Mouse (Mus musculus): Measurements from ENCODE around the gene Fgd3. TPM values are rescaled to one million over a fixed set of nuclear protein-coding genes. Genes with fewer than 3 reads are reported as not detected.

Gene Fgd3
- polyA plus RNA-seq, 2 experiments from 2014 or later: 17.9 to 23.2 TPM

DNA sequence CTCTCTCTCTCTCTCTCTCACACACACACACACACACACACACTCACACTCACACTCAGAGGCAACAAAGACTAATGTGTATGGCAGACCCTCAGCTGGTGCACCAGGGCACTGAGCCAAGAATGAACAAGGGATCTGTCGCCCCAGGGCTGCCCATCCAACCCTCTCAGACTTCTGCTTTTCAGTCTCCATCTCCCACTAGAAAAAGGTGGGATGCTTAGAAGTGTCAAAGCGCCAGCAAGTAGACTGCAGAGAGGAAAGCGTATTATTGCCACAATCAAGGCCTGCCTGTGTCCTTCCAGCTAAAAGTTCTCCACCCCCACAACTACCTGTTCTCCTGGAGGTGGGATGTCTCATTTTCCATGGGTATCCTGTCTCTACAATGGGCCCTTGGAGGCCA lies 105.7 kb downstream of the Fgd3 start:
- ATAC-seq: no peak

DNA sequence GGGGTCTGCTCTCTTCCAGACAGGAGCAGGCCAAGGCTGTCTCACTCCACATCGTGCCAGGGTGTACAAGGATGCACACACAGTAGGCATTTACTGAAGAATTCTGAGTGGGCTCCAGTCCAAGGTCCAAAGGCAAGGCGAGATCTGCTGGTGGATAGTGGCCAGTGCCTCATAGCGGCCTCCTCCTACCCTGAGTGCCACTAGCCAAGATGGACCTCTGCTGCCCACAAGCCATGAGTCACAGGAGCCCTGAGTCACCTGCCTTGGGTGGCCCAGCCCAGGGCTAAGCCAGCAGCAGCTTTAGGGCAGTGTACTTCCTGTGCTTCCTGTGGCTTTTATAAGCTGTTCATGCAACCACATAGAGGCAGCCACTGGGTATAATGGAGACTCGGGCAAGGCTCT lies 106.6 kb downstream of the Fgd3 start:
- ATAC-seq: peak; percentile 51

DNA sequence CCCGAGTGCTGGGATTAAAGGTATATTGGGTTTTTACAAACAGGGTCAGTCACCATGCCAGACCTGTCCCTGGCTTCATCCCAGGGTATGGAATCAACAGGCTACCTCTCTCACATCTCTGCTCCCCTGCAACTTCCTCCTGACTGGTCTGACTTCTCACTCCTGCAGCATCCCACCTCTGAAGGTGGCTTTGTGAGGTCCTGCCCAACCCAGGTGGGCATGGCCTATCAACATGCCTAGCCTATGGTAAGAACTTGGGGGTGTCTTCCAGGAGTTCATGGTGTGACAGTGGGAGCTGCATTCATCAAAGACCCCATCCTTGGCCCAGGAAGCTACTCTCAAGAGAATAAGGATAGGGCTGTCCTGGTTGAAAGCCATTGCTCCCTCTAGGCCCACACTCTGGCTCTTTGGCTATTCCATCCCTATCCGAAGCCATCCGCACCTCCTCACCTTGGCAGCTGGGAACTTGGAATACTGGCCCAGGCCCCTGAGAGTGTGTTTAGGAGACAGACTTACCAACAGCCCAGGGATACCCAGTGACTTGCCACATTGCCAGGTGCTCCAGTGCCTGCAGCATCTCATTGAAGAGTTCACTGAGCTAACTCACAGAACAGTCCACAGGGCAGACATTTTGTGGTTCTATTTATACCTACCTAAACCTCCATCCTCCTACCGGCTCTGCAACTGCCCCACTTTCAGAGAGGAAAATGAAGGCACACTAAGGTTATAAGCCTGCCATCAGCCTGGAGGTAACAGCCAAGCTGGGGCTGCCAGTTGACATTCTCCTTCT lies 107.2 kb downstream of the Fgd3 start:
- ATAC-seq: no peak

Other genes with a start within 250 kb of the Fgd3 start
- not detected for gene Wnk2, start 172.3 kb downstream of the Fgd3 start, polyA plus RNA-seq (2017; shearing (Covaris generic))
- gene Ninj1, start 132.8 kb downstream of the Fgd3 start, polyA plus RNA-seq (2017; shearing (Covaris generic)): 10 to 100 TPM; 24.5 to 27.4 TPM
- gene Card19, start 104.3 kb downstream of the Fgd3 start, polyA plus RNA-seq (2017; shearing (Covaris generic)): 10 to 100 TPM; 49.7 to 55.4 TPM
- gene Susd3, start 71.6 kb downstream of the Fgd3 start, polyA plus RNA-seq (2017; shearing (Covaris generic)): 10 to 100 TPM; 60.4 to 88.7 TPM
- gene Bicd2, start 21.3 kb upstream of the Fgd3 start, polyA plus RNA-seq (2017; shearing (Covaris generic)): 1 to 10 TPM; 5.9 to 6.1 TPM
- 1 to 10 TPM; 3.9 to 7.1 TPM for gene Ippk, start 100.9 kb upstream of the Fgd3 start, polyA plus RNA-seq (2017; shearing (Covaris generic))
- 1 to 10 TPM; 5.2 to 8.4 TPM for gene Tes3-ps, start 173.0 kb upstream of the Fgd3 start, polyA plus RNA-seq (2017; shearing (Covaris generic))
- under 1 TPM; 0.05 to 0.14 TPM for gene Ecm2, start 184.5 kb upstream of the Fgd3 start, polyA plus RNA-seq (2017; shearing (Covaris generic))
- not detected for gene Aspn, start 224.1 kb upstream of the Fgd3 start, polyA plus RNA-seq (2017; shearing (Covaris generic))

All from CD4-positive, CD25-positive, alpha-beta regulatory T cell, adult 4 months (primary cell).